Mouse (Mus musculus) kidney, adult 9 months (tissue): Measurements from ENCODE around the gene Gm20441.
A peak's percentile ranks its signal among the peaks of the same experiment; 100 is the strongest.
"Not testable (repeated sequence)": the region's sequence is repeated elsewhere in the genome, so short reads cannot be mapped to it uniquely, and the experiment has no call there.

Experiments used
- DNase-seq: peaks from one replicate; pipeline ENCODE4 v3.0.0; 2022

Gene Gm20441

DNA sequence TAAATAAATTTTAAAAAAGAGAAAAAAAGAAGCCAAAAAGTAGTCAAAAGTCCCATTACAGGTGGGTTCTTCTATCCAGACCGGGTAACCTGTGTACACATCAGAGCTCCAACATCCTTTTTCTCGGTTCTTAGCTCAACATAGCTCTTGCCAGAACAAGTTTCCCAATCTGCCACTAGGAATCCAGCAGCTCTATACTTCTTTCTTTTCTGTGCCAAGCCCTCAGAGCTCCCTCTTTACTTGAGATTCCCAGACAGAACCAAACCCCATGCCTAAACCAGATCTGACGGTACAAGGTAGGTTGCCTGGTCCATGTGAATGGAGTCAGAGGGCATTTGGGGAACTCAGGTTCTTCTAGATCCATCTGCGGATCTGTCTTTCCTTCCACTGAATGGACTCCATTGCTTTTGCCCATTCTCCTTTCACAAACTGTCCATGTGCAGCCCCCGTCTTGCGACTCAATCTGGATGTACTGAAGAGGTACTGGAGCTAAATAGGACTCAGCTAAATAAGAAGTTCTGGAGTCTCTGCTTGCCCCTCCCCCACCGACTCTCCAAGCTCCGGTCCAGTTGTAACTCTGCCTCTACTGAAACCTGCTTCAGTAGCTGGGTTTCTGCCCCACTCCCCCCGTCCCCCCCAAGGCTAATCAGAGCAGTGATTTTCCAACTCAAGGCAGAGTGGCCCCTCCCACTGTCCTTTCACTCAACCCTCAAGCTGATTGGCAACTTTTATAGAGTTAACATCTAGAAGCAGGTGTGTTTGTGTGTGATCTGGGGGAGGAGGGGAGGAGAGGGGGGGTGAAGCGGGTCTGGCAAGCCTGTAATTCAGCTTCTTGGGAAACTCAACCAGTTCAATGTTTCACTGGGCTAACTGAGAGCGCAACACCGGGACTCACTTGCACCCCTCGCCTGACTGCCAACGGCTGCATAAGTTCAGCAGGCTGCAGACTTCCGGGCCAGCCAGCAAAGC is 1.3 kb downstream of the Gm20441 start:
- DNase-seq: peak; percentile 79

GRCm38 (mm10) chr10:75777885-75778284 is 2.9 kb downstream of the Gm20441 start:
- DNase-seq: no peak

GRCm38 (mm10) chr10:75776562-75776961 is 4.2 kb downstream of the Gm20441 start:
- DNase-seq: no peak

- no peak for DNase-seq
Observed at GRCm38 (mm10) chr10:75774587-75774986, 6.2 kb downstream of the Gm20441 start.

DNA sequence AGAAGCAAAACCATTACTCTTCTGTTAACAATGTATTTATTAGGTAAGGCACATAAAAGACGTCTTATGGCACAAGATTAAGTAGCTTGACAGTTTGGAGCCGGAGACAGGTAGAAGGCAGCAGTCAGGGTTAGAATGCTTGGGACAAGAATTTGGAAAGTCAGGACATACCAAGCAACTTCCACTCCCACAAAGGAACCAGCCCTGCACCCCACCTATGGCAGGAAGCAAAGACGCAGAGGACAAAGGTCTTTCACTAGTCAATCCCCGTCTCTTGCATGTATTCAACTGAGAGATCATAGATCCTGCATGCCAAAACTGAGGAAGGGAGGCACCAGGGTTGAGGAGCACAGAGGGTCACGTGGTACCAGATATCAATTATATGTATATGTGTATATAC is 6.7 kb downstream of the Gm20441 start:
- no peak for DNase-seq

DNA sequence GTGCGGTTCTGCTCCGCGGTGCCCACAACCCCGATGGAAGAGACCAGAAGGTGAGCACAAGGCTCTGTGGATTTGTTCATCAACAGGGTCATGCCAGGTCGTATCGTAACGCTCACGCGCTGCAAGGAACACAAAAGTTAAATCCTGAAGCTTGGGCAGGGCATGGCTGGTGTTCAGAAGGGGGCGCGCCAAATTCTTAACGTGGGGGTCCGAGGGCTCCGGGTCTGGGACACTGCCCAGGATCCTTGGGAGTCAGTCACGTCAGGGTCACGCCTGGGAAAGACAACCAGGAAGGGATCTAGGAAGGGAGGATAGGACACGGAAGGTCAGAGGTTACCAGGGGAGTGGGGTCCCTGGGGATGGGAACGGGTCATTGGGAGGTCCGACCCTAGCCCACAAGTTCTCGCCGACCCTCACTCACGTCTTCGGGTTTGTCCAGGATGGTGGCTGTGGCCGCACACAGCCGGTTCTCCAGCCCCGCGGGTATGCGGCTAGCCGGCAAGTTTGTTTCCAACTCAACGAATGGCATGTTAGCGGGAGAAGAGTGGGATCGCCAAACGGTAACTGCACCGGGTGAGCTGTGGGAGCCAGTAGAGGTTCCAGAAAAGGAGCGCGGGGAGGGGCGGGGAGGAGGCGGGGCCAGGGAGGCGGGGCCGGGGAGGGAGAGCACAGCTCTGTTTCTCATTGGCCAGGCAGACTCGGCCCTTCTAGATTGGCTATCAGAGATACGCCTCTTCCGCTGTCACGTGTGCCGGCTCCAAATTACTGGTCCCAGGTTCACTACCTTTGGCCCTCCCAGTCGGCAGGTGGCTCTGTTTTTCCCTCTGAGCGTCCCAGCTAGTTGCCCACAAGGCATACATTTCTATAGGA is 7.7 kb downstream of the Gm20441 start, which contains the start of gene Ddt:
Gene Ddt, minus strand, starts transcription at position 620 of the 870 bp plus-strand sequence.
- DNase-seq: peak; percentile 95

DNA sequence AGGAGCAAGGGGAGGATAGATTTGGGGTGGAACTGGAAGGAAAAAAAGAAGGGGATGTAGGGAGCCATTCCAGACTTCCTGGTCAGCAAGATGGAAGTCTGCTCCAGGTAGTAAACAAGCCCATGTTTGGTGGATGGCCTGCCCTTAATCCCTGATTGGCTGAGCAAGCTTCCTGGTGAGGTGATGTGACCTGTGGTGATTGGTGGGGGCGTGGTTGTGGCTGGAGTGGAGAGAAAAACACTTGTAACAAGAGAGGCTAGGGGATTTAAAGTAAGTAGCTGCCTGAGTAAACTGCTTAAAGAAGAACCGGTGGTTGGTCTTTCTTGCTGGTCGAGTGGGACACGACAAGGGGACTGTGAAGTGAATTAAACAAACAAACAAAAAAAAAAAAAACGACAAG is 13.0 kb downstream of the Gm20441 start:
- DNase-seq: not testable (repeated sequence)

DNA sequence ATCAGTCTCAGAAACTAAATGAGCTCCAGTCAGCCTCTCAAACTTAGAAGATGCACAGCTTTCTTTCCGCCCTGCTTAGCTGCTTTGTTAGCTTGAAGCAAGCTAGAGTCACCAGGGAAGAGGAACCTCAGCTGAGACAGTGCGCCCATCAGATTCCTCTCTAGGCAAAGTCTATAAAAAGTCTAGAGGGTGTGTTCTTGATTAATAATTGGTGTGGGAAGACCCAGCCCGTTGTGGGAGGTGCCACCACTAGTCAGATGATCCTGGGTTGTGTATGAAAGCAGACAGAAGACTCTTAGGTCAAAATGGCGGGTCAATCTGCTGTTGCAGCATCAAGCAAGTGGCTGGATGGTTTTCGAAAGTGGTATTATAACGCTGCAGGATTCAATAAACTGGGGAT is 13.9 kb downstream of the Gm20441 start:
- DNase-seq: peak; percentile 86

DNA sequence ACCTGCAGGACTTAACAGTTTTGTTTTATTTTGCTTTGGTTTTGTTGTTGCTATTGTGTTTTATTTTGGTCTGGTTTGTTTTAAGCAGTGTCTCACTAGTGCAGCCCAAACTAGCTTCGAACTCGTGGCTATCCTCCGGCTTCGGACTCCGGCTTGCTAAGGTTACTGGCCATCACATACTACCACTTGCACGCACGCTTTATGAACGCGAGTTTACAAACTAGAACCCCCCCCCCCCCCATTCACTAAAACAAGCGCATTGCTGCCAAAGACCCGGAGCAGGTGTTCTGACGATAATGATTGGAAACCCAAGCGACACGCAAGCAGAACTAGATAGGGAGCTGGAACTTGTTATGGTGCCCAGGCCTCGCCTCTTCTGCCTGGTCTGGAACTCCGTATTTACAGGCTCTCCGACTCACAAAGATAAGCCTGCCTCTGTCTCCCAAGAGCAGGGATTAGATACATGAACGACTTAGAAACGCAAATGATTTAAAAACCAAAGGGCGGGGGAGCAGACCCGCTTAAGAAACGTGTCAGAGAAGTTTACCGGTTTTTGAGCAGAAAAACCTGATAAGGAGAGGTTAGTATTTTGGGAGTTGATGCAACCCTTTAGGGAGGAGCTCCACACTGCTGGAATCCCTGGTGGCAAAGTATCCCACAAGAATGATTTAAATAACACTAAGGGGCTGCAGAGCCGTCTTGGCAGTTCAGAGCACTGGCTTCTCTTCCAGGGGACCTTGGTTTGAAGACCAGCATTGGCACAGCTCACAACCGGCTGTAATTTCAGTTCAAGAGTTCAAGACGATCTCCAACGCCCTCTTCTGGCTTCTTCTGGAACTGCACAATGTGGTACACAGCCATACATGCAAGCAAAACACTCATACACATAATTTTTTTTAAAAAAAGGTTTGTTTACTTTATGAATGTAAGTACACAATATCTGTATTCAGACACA is 16.0 kb downstream of the Gm20441 start:
- DNase-seq: peak; percentile 81

GRCm38 (mm10) chr10:75763682-75764518 is 16.9 kb downstream of the Gm20441 start, which contains the start of gene Cabin1:
Gene Cabin1, minus strand, starts transcription at chr10:75764341.
- DNase-seq: peak; percentile 98

DNA sequence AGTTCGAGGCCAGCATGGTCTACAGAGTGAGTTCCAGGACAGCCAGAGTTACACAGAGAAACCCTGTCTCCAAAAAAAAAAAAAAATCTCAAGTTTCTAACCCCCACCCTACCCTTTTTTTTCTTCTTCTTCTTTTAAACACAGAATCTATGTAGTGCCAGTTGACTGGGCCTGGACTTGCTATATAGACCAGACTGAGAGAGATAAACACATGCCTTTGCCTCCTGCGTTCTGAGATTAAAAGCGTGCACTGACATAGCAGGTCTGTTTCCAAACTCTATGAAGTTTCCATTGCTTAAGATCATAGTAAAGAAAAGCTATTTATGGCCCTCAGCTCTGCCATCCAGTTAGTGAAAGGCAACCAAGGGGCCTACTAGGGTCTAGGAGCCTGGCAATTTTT is 18.3 kb downstream of the Gm20441 start:
- DNase-seq: no peak

- no peak for DNase-seq
Observed at GRCm38 (mm10) chr10:75760311-75760710, 20.4 kb downstream of the Gm20441 start.

DNA sequence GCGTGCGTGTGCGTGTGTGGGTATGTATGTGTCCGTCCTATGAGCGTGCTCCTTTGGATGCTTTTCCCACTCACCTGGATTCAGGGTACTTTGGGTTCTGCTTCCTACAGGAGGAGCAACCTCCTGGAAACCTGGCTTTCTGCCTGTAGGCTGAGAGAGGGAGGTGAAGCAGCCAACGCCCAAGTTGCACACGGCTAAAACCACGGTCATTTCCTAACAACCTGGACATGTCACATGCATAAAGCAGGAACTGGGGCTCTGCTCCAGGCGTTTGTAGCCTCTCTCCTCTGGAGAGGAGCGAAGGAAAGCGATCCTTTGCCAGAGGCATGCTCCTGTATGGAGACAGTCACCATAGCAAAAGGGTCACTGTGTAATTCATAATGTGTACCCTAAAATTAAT is 24.0 kb downstream of the Gm20441 start:
- DNase-seq: no peak

DNA sequence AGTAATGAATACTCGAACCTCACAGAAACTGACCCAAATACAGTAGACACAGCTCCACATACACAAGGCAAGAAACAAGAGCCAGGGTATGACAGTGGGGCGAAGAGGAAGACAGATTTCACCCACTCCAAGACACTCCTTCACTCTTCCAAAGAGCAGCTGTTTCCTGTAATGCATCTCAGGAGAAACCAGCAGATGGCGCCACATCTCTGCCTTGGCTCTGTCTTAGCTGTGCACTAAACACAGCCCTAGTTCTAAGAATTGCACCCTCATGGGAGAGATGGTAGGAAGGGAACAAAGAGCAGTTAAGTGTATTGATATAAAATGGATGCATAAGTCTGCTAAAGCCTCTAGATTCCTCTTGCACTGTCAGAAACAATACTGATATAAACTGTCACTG is 36.7 kb downstream of the Gm20441 start:
- peak; percentile 86 for DNase-seq

DNA sequence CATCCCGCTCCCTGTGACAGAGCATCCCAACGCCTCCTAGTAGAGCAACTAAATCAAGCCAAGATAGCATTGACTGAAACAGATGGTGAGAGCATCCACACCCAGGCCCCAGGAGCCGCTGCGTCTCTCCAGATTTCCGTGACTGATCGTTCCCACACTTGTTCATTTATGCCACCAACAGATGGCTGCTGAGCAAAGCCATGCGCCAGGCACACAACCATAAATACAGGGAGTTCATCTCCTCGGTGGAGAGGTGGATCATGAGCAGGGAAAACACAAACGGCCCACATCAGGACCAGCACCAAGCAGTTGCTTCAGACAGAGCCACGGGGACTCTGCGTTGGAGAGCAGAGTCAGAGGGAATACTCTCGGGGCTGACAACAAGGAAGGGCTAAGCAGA is 37.4 kb downstream of the Gm20441 start:
- DNase-seq: no peak

GRCm38 (mm10) chr10:75740866-75741265 is 39.9 kb downstream of the Gm20441 start:
- DNase-seq: peak; percentile 35

GRCm38 (mm10) chr10:75725449-75725848 is 55.3 kb downstream of the Gm20441 start:
- DNase-seq: no peak
